Mouse (Mus musculus) gonadal fat pad, adult 2 months (tissue): Measurements from ENCODE around the gene Erap1. TPM values are rescaled to one million over a fixed set of nuclear protein-coding genes. Genes with fewer than 3 reads are reported as not detected.
"Not testable (repeated sequence)": the region's sequence is repeated elsewhere in the genome, so short reads cannot be mapped to it uniquely, and the experiment has no call there.

ENCODE experiments used
- DNase-seq: peaks from one replicate; pipeline ENCODE4 v3.0.0-alpha.2; 2012; ENCODE audit warnings: low read depth
- polyA plus RNA-seq: library from polyadenylated mRNA; depleted of rRNA; stranded (reverse); fragments of >200 nt; gene quantifications from 2 replicates; pipeline ENCODE4 v1.2.3, GENCODE M21; 2012; rRNA removed

Gene Erap1
- 31.6 and 35.5 TPM in 2 replicates for polyA plus RNA-seq

GRCm38 (mm10) chr13:74638793-74639711 is at the start of gene Erap1:
Gene Erap1 (plus strand): TSS chr13:74639568.
- DNase-seq = peak; percentile 23

GRCm38 (mm10) chr13:74591401-74591821 is 48.0 kb upstream of the Erap1 start:
- not testable (repeated sequence) for DNase-seq

- not testable (repeated sequence) for DNase-seq
Observed at GRCm38 (mm10) chr13:74591828-74592227, 47.5 kb upstream of the Erap1 start.

GRCm38 (mm10) chr13:74597022-74597421 is 42.3 kb upstream of the Erap1 start:
- DNase-seq = not testable (repeated sequence)

- DNase-seq = not testable (repeated sequence)
Observed at GRCm38 (mm10) chr13:74601776-74602175, 37.6 kb upstream of the Erap1 start.

GRCm38 (mm10) chr13:74617163-74618019 is 22.0 kb upstream of the Erap1 start:
- peak; percentile 33 for DNase-seq

GRCm38 (mm10) chr13:74632327-74632726 is 7.0 kb upstream of the Erap1 start:
- no peak for DNase-seq

GRCm38 (mm10) chr13:74632857-74633256 is 6.5 kb upstream of the Erap1 start:
- DNase-seq = no peak

- DNase-seq = peak; percentile 20
Observed at GRCm38 (mm10) chr13:74639712-74640522, 549 bp downstream of the Erap1 start.

- not testable (repeated sequence) for DNase-seq
Observed at GRCm38 (mm10) chr13:74640523-74640920, 1.2 kb downstream of the Erap1 start.

GRCm38 (mm10) chr13:74695497-74696193 is 56.3 kb downstream of the Erap1 start:
- DNase-seq = no peak

- no peak for DNase-seq
Observed at GRCm38 (mm10) chr13:74696225-74696624, 56.9 kb downstream of the Erap1 start.

- no peak for DNase-seq
Observed at GRCm38 (mm10) chr13:74719002-74719401, 79.6 kb downstream of the Erap1 start.

- no peak for DNase-seq
Observed at GRCm38 (mm10) chr13:74733726-74734125, 94.4 kb downstream of the Erap1 start.

GRCm38 (mm10) chr13:74735834-74736233 is 96.5 kb downstream of the Erap1 start:
- DNase-seq = no peak

- DNase-seq = no peak
Observed at GRCm38 (mm10) chr13:74736396-74736795, 97.0 kb downstream of the Erap1 start.

Other genes with a start within 250 kb of the Erap1 start
- gene Zfp72, start 248.7 kb upstream of the Erap1 start, polyA plus RNA-seq = 0.42 TPM in 2 replicates
- 56.2 and 117 TPM in 2 replicates for gene Ftl1-ps1, start 239.9 kb upstream of the Erap1 start, polyA plus RNA-seq
- gene Zfp825, start 145.6 kb upstream of the Erap1 start, polyA plus RNA-seq = 1.5 and 1.6 TPM in 2 replicates
- 12.9 and 15.0 TPM in 2 replicates for gene Cast, start 169.2 kb downstream of the Erap1 start, polyA plus RNA-seq